Mouse (Mus musculus) B cell, adult 2 months (primary cell): Measurements from ENCODE around the gene Olfr148.

Experiments used
- DNase-seq, 2 experiments: peaks; one replicate each; pipeline ENCODE4 v3.0.0; 2022

Olfr148 gene

GRCm38 (mm10) chr9:39610355-39610754 lies at the start of gene Olfr148:
Gene Olfr148, plus strand, starts transcription at chr9:39610655.
- no peak for DNase-seq

GRCm38 (mm10) chr9:39575469-39575868 lies 35.0 kb upstream of the Olfr148 start, which contains the start of gene Olfr959:
Gene Olfr959, minus strand, starts transcription at chr9:39575569.
- no peak for DNase-seq

GRCm38 (mm10) chr9:39577050-39577449 lies 33.4 kb upstream of the Olfr148 start:
- DNase-seq: no peak

- DNase-seq: no peak
Measured at GRCm38 (mm10) chr9:39602536-39603332, 7.7 kb upstream of the Olfr148 start.

GRCm38 (mm10) chr9:39603333-39603845 lies 7.1 kb upstream of the Olfr148 start:
- no peak for DNase-seq

GRCm38 (mm10) chr9:39603999-39604453 lies 6.4 kb upstream of the Olfr148 start, which contains the start of gene AW551984:
Gene AW551984, minus strand, starts transcription at chr9:39604403.
- no peak for DNase-seq

- no peak for DNase-seq
Measured at GRCm38 (mm10) chr9:39608497-39608896, 2.0 kb upstream of the Olfr148 start.

GRCm38 (mm10) chr9:39611953-39612352 lies 1.5 kb downstream of the Olfr148 start:
- no peak for DNase-seq

GRCm38 (mm10) chr9:39621073-39621472 lies 10.6 kb downstream of the Olfr148 start, which contains the start of gene Olfr960:
Gene Olfr960, plus strand, starts transcription at chr9:39621373.
- DNase-seq: no peak

- no peak for DNase-seq
Measured at GRCm38 (mm10) chr9:39623783-39624182, 13.3 kb downstream of the Olfr148 start.

- DNase-seq: no peak
Measured at GRCm38 (mm10) chr9:39624711-39625110, 14.3 kb downstream of the Olfr148 start.

GRCm38 (mm10) chr9:39629069-39629468 lies 18.6 kb downstream of the Olfr148 start:
- no peak for DNase-seq

GRCm38 (mm10) chr9:39633913-39634594 lies 23.6 kb downstream of the Olfr148 start:
- DNase-seq: no peak

GRCm38 (mm10) chr9:39644785-39645184 lies 34.3 kb downstream of the Olfr148 start, which contains the start of gene Olfr961:
Gene Olfr961, plus strand, starts transcription at chr9:39645085.
- no peak for DNase-seq

- DNase-seq: no peak
Measured at GRCm38 (mm10) chr9:39647382-39647781, 36.9 kb downstream of the Olfr148 start.

- no peak for DNase-seq
Measured at GRCm38 (mm10) chr9:39654756-39655396, 44.4 kb downstream of the Olfr148 start.
